Mouse (Mus musculus): ENCODE measurements around the gene Fam206a. TPM values are rescaled to one million over a fixed set of nuclear protein-coding genes. Genes with fewer than 3 reads are reported as not detected.
A peak's percentile ranks its signal among the peaks of the same experiment; 100 is the strongest.

The Fam206a gene
- polyA plus RNA-seq, 1 experiment = 9.7 TPM

GRCm38 (mm10) chr4:56829511-56829921 is 27.4 kb downstream of the Fam206a start:
- no peaks in the 10 kb centered on the region for H3K27me3 ChIP-seq (ENCODE audit: control insufficient read depth, insufficient read depth, low read length)
- 25% methylated on average over 7 of the region's 7 CpGs for WGBS
- no peak overlapping the region for H3K27ac ChIP-seq (ENCODE audit: insufficient read depth, low read length)
- H3K4me1 ChIP-seq (ENCODE audit: control insufficient read depth, insufficient read depth, low read length) = no peaks in the 10 kb centered on the region
- no peak for TF ChIP-seq POLR2A (IDR thresholded peaks at IDR 0.05; ENCODE audit: borderline replicate concordance, insufficient read depth, low read length)
- no peak for TF ChIP-seq CTCF (IDR thresholded peaks at IDR 0.05; ENCODE audit: borderline replicate concordance, insufficient read depth, low read depth, low read length)
- DNase-seq = peak in 1 of 2 experiments; percentile 22
- H3K4me3 ChIP-seq (replicated peaks; ENCODE audit: insufficient read depth, low read depth, low read length) = no peak overlapping the region

GRCm38 (mm10) chr4:56831013-56831609 is 29.0 kb downstream of the Fam206a start:
- H3K4me3 ChIP-seq (replicated peaks; ENCODE audit: insufficient read depth, low read depth, low read length) = no peak overlapping the region
- WGBS = 78% methylated on average over 13 of the region's 13 CpGs
- no peaks in the 10 kb centered on the region for H3K27me3 ChIP-seq (ENCODE audit: control insufficient read depth, insufficient read depth, low read length)
- TF ChIP-seq POLR2A (IDR thresholded peaks at IDR 0.05; ENCODE audit: borderline replicate concordance, insufficient read depth, low read length) (no peak), CTCF (IDR thresholded peaks at IDR 0.05; ENCODE audit: borderline replicate concordance, insufficient read depth, low read depth, low read length) (no peak)
- no peak overlapping the region for H3K27ac ChIP-seq (ENCODE audit: insufficient read depth, low read length)
- DNase-seq = no peak
- H3K4me1 ChIP-seq (ENCODE audit: control insufficient read depth, insufficient read depth, low read length) = no peaks in the 10 kb centered on the region

DNA sequence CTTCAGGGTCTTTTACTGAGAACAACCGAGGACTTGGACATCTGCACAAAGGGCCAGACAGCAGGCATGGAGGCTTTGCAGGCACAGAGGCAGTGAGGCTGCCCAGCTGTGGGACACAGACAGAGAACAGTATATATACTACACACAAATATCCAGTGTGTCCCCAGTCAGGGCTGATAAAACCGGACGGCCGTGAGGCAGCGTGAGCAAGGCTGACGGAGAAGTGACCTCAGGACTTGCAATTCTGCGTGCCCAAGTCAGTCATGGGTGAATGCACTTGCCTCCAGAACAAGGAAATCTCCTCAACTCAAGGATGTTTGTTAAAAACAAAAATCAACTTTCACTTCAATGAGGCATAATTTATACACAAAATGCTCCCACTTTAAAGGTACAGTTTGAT is 29.9 kb downstream of the Fam206a start:
- WGBS = 87% methylated on average over 7 of the region's 7 CpGs
- H3K27me3 ChIP-seq (ENCODE audit: control insufficient read depth, insufficient read depth, low read length) = no peaks in the 10 kb centered on the region
- no peak for DNase-seq
- no peak overlapping the region for H3K27ac ChIP-seq (ENCODE audit: insufficient read depth, low read length)
- no peak overlapping the region for H3K4me3 ChIP-seq (replicated peaks; ENCODE audit: insufficient read depth, low read depth, low read length)
- H3K4me1 ChIP-seq (ENCODE audit: control insufficient read depth, insufficient read depth, low read length) = no peaks in the 10 kb centered on the region
- TF ChIP-seq CTCF (IDR thresholded peaks at IDR 0.05; ENCODE audit: borderline replicate concordance, insufficient read depth, low read depth, low read length) (no peak), POLR2A (IDR thresholded peaks at IDR 0.05; ENCODE audit: borderline replicate concordance, insufficient read depth, low read length) (no peak)

DNA sequence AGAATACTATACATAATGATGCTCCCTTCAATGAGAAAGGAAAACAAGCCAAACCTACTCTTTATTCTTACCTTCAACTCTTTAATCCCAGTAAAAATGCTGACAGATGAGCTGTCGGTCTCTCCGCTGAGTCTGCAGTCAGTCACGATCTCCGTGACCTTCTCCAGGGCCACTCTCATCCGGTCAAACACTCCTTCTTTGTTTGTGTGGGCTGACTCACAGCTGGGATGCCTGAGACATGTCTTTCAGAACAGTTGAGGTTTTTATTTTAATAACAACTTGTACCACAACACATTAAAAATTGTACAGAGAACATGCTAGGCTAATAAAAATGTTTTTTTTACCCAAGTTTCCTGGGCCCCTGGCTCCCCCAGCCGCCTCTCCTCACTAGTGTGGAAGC is 35.5 kb downstream of the Fam206a start:
- Histone ChIP-seq H3K4me3 (replicated peaks; ENCODE audit: insufficient read depth, low read depth, low read length) (no peak overlapping the region), H3K4me1 (ENCODE audit: control insufficient read depth, insufficient read depth, low read length) (no peaks in the 10 kb centered on the region), H3K27ac (ENCODE audit: insufficient read depth, low read length) (no peak overlapping the region), H3K27me3 (ENCODE audit: control insufficient read depth, insufficient read depth, low read length) (no peaks in the 10 kb centered on the region)
- 87% methylated on average over 6 of the region's 6 CpGs for WGBS
- TF ChIP-seq POLR2A (IDR thresholded peaks at IDR 0.05; ENCODE audit: borderline replicate concordance, insufficient read depth, low read length) (no peak), CTCF (IDR thresholded peaks at IDR 0.05; ENCODE audit: borderline replicate concordance, insufficient read depth, low read depth, low read length) (no peak)
- no peak for DNase-seq

DNA sequence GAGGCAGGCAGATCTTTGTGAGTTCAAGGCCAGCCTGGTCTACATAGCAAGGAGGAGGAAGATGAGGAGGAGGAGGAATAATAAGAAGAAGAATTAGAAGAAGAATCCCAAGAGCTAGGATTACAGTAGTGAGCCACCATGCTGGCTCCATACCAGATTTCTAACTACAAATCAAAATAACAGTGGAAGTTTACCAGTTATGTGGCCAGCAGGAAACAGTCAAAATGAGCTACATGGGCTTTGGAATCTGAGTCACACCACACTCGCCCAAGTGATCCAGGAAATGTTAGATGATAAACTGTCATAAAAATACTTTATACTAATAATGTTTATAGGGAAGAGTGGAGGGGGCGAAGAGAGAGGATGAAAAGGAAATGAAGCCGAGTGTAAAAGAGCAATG is 38.2 kb downstream of the Fam206a start:
- H3K4me3 ChIP-seq (replicated peaks; ENCODE audit: insufficient read depth, low read depth, low read length) = no peak overlapping the region
- no peak overlapping the region for H3K27ac ChIP-seq (ENCODE audit: insufficient read depth, low read length)
- no peak for TF ChIP-seq CTCF (IDR thresholded peaks at IDR 0.05; ENCODE audit: borderline replicate concordance, insufficient read depth, low read depth, low read length)
- no peak for TF ChIP-seq POLR2A (IDR thresholded peaks at IDR 0.05; ENCODE audit: borderline replicate concordance, insufficient read depth, low read length)
- WGBS = 98% methylated on average over 3 of the region's 3 CpGs
- DNase-seq = no peak
- no peaks in the 10 kb centered on the region for H3K27me3 ChIP-seq (ENCODE audit: control insufficient read depth, insufficient read depth, low read length)
- H3K4me1 ChIP-seq (ENCODE audit: control insufficient read depth, insufficient read depth, low read length) = no peaks in the 10 kb centered on the region

- Histone ChIP-seq H3K27ac (ENCODE audit: insufficient read depth, low read length) (no peak overlapping the region), H3K4me3 (replicated peaks; ENCODE audit: insufficient read depth, low read depth, low read length) (no peak overlapping the region), H3K4me1 (ENCODE audit: control insufficient read depth, insufficient read depth, low read length) (no peaks in the 10 kb centered on the region), H3K27me3 (ENCODE audit: control insufficient read depth, insufficient read depth, low read length) (no peaks in the 10 kb centered on the region)
- no peak for TF ChIP-seq POLR2A (IDR thresholded peaks at IDR 0.05; ENCODE audit: borderline replicate concordance, insufficient read depth, low read length)
- TF ChIP-seq CTCF (IDR thresholded peaks at IDR 0.05; ENCODE audit: borderline replicate concordance, insufficient read depth, low read depth, low read length) = no peak
- 66% methylated on average over 7 of the region's 7 CpGs for WGBS
- DNase-seq = no peak
Observed at GRCm38 (mm10) chr4:56842501-56842900, 40.4 kb downstream of the Fam206a start.

DNA sequence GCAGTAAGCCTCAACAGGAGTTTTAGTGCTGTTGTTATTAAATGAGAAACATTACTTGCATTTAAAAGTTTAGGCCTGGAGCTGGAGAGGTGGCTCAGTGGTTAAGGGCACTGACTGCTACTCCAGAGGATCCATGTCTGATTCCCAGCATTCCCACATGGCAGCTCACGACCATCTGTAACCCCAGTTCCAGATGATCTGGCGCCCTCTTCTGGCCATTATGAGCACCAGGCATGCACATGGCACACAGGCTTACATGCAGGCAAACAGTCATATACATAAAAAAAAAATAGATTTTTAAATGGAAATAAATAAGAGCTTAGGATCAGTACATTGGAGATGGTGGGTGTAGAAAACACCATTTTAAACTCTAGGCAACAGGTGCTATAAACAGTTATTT is 41.8 kb downstream of the Fam206a start:
- no peak for DNase-seq
- H3K27ac ChIP-seq (ENCODE audit: insufficient read depth, low read length) = no peak overlapping the region
- no peak overlapping the region for H3K4me3 ChIP-seq (replicated peaks; ENCODE audit: insufficient read depth, low read depth, low read length)
- TF ChIP-seq POLR2A (IDR thresholded peaks at IDR 0.05; ENCODE audit: borderline replicate concordance, insufficient read depth, low read length) = no peak
- 0 out of 2 replicates have a peak, but pooled peaks have one; percentile 15 for TF ChIP-seq CTCF (IDR thresholded peaks at IDR 0.05; ENCODE audit: borderline replicate concordance, insufficient read depth, low read depth, low read length)
- WGBS = 93% methylated on average over 2 of the region's 2 CpGs
- no peaks in the 10 kb centered on the region for H3K4me1 ChIP-seq (ENCODE audit: control insufficient read depth, insufficient read depth, low read length)
- no peaks in the 10 kb centered on the region for H3K27me3 ChIP-seq (ENCODE audit: control insufficient read depth, insufficient read depth, low read length)

DNA sequence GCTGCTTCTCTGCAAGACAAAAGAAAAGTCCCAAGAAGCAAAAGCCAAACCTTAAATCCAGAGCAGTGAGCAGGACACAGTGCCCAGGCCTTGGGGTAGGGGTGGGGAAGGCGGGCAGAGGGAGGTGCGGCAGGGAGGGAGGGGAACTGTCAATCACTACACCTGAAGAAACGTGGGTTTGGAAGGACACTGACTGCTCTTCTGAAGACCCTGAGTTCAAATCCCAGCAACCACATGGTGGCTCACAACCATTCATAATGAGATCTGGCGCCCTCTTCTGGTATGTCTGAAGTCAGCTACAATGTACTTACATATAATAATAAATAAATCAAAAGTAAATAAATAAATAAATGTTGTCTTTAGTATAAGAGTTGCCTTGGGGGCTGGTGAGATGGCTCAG is 42.8 kb downstream of the Fam206a start:
- H3K27me3 ChIP-seq (ENCODE audit: control insufficient read depth, insufficient read depth, low read length) = no peaks in the 10 kb centered on the region
- H3K4me3 ChIP-seq (replicated peaks; ENCODE audit: insufficient read depth, low read depth, low read length) = no peak overlapping the region
- WGBS = 90% methylated on average over 4 of the region's 4 CpGs
- DNase-seq = no peak
- H3K27ac ChIP-seq (ENCODE audit: insufficient read depth, low read length) = no peak overlapping the region
- TF ChIP-seq CTCF (IDR thresholded peaks at IDR 0.05; ENCODE audit: borderline replicate concordance, insufficient read depth, low read depth, low read length) (no peak), POLR2A (IDR thresholded peaks at IDR 0.05; ENCODE audit: borderline replicate concordance, insufficient read depth, low read length) (no peak)
- no peaks in the 10 kb centered on the region for H3K4me1 ChIP-seq (ENCODE audit: control insufficient read depth, insufficient read depth, low read length)

Data from cerebellum, adult 2 months (tissue).